Mouse (Mus musculus) layer of hippocampus, postnatal 25 days (tissue): ENCODE measurements around the gene Pemt. TPM values are rescaled to one million over a fixed set of nuclear protein-coding genes. Genes with fewer than 3 reads are reported as not detected.

Experiments used
- DNase-seq, 2 experiments: peaks; one replicate each; pipeline ENCODE4 v3.0.0; 2022; ENCODE audit warnings: mixed read lengths in 2 of 2, low spot score in 1 of 2; ENCODE audit errors: extremely low spot score in 1 of 2
- total RNA-seq, 2 experiments: library from RNA; stranded (reverse); gene quantifications; 2 replicates each; pipeline ENCODE4 v1.2.3; 2021

Gene Pemt
- total RNA-seq, 2 experiments from 2014 or later: 4.0 to 4.7 TPM

DNA sequence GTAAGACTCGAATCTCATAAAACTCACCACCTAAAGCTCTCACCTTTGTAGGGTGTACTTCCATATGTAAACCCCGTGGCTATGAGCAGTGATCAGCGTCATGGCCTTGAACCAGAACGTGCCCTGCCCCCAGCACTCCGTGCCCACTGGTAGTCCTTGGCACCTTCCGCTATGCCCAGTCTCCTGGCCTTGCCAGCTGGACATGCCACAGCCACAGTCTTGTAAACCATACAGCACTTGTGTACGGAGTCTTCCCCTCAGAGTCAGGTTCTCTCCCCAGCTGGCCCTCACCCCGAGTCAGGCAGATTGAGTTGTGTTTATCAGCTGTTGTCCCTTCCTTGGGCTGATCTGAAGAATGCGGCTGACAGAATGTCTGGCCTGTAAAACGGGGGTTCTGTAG, 12.2 kb upstream of the Pemt start:
- no peak for DNase-seq

GRCm38 (mm10) chr11:60057987-60058386, 11.7 kb upstream of the Pemt start:
- no peak for DNase-seq

DNA sequence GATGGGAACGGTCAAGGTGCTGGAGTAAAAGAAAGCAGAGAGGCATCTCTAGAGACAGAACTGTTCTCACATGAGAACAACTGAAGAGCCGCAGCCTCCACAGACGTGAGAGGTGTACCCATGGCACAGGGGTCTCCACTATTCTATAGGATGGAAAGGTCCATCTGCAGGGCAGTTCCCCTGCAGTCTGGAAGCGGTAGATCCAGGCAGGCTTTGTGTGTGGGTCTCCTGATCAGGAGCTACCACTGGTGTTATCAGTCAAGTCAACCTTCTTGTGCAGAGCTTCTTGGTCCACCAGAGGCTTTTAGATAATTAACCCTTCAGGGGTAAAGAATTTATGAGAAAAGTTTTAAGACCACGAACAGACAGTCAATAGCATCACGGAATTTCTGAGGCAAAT, 10.2 kb upstream of the Pemt start:
- no peak for DNase-seq

DNA sequence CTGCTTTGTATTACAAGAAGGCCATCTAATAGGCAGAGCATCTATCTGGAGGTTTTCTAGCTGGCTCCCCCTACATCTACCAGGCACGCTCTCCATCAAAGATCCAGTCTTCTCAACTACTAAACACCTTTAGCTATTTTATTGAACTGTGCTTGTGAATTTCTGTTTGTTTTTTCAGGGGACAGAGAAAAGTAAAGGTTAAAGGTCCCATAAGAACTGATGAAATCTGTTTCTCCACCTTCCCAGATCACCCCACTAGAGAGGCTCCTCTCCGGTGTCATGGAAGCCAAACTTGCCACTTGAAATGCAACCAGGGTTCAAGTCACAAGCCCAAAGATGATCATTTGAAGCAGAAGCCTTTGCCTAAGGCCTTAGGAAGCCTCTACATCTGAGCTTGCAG, 2.6 kb upstream of the Pemt start:
- DNase-seq: no peak

GRCm38 (mm10) chr11:60045676-60046057, 622 bp downstream of the Pemt start:
- DNase-seq: no peak

DNA sequence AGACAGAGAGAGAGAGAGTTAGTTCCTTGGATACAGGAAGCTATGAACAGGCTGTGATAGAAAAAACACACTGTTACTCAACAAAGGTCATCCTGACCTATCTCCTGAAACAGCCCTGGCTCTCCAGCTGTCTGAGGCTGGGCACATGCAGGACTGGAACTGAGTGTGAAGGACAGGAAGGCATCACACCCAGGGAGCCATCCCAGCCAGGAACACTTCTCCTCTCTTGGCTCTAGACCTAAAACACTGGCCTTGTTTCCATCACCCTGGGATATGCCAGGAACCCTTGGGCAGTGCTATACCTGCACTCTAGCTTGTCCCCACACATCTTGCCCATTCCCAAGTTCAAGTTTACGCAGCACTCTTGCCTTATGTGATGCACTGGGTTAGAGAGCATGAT, 1.5 kb downstream of the Pemt start:
- no peak for DNase-seq

DNA sequence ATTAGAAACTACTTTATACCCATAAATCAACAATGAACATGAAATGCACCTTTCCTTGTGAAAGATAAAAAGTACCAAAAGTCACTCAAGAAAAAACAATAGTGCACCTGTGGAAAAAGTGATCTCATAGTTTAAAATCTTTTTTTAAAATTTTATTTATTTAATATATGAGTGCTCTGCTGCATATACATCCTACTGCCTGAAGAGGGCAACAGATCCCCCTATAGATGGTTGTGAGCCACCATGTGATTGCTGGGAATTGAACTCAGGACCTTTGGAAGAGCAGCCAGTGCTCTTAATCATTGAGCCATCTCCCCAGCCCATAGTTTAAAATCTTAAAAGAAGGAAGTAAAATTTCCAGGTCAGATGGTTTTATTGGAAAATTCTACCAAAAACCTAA, 4.0 kb downstream of the Pemt start:
- DNase-seq: no peak

DNA sequence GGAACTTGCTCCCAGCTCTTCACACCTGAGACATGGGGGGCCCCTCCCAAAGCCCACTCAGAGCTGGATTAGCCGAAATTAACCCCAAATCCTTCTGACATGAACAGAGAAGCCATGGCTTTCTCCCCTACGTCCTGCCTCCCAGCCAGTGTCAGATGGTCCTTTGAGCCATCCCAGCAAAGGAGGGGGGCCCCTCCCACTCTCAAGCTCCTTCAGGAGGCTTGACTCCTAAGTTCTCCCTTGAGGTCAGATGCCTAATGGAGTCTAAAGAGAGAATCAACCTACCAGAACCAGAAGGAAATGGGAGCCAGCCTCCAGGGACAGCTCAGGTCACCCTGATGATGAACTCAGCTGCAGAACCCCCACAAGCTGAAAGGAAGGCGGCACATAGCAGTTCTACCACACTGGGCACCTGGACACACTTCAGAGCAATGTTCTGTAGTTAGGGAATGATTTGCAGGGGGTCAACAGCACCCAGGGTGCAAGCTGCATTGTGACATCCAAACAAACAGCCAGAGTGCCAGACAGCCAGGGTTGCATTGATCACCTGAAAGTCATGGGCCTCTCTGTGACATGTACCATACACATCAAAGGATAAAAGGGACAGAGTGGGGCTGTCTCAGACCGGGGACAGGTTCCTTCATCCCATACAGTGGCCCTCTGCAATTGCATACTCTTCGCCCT, 9.6 kb downstream of the Pemt start:
- no peak for DNase-seq

- DNase-seq: no peak
These were observed 11.3 kb downstream of the Pemt start for GRCm38 (mm10) chr11:60034911-60035400.

- DNase-seq: no peak
These were observed 12.0 kb downstream of the Pemt start for GRCm38 (mm10) chr11:60034293-60034692.

DNA sequence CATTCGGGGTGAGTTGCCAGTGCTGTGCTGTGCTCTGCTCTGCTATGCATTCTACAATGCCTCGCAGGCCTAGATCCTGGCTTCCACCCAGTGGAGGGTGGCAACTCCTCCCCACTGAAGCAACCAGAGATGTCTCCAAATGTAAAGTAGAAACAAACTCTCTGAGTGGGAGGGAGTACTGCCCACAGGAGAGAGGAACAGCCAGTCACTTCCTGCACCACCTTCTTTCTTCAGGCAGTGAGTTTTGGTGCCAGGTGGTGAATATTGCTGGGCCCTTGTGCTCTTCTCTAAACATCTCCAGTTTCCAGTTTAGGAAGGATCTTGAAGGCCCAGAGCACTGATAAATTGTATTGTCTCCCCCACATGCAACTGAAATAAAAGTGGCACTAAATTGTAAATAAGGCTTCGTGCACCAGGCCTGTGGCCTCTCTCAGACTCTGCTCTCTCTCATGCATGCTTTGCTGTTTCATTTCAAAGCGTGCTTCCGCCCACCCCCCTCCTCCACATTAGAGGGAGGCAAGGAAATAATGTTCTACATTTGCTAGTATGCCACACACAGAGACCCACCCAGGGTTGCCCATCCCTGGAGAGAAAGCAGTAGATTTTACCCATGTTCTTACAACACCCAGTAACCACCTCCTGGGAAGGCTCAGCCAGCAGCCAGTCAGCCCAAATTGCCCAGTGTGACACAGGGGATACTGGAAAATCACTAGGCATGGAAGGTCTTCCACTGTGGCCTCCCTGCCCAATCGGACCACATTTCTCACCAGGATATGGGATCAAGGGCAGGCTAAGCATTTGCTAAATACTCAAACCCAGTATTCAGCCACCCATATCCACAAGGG, 13.5 kb downstream of the Pemt start:
- no peak for DNase-seq

DNA sequence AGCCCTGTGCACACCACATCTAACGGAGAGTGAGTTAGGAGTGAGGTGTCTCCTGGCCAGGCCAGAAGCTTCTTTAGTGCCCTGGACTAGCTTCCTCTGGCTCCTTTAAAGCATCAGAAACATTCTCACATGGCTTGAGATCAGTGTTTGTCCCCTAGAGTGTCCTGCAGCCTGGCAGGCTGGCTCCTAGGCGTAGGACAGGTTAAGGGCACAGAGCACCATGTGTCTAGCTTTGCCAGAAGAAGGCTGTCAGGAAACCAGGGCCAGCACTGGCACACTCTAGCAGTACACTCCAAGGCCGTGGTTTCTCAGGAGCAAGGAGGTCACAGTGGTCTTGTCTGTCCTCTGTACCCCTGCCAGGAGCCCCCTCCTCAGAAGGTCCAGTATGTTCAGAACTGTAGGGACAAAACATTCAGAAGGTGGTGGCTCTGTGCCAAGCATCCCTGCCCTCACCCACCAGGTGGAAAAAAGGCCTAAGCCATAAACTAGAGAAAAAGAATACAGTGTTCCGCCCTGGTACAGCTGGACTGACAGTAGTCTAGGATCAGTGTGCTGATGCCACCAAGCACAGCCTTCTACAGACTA, 15.4 kb downstream of the Pemt start:
- no peak for DNase-seq

DNA sequence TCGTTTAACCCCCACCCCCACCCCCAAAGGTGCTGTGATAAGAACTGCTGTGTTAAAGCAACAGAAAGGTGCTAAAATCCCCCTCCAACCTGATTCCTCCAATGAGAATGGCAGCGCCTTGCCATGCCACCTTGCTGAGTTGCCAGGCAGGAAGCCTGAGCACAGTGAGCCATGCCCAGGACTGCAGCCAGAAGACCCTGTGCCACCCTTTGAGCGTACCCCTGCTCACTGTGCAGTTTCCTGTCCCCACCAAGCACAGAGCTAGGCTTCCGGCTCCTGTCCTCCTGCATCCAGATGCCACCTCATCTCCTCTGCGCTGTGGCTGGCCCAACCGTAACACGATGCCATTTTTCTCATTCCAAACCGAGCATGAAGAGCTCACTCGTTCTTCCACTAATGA, 16.3 kb downstream of the Pemt start:
- DNase-seq: no peak

DNA sequence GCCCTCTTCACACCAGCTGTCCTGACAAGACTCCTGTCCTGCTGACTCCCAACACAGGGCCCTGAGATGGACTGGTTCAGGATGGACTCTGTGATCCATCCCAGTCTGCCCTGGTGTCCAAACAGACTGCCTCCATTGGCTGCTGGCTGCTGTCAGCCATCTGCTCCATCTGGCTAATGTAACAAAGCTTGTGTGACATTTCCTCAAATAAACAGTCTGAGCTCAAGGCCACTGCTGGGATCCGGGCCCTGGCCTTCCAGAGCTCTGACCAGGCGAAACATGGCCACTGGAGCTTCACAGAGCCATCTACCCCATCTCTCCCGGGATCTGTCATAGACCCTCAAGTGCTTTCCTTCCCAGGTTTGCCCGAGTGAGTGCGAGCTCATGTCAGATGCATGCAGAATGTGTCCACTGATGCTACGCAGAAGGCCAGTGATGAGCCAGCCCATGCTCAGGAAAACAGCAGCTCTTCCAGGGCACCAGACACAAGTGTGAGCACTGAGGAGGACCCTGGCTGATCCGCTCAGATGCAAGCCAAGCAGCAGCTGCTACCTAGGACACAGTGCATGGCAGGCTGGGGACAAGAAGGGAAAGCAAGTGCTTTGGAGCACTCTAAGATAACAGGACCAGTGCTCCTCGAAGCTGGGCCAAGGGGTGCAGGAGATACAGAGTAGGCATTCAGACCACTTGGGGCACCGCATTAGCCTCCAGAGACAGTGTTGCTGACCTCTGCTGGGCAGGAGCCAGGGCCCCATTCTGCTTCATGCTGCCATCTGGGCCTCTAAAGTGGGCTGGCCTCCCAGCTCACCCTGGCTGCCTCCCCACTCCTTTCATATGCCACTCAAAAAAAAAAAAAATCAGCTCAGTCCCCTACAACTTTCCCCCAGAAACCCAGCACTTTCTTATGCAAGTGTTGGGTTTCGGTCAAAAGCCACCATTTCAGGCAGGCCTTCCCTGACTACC, 18.1 kb downstream of the Pemt start:
- DNase-seq: peak in 1 of 2 experiments; percentile 14

DNA sequence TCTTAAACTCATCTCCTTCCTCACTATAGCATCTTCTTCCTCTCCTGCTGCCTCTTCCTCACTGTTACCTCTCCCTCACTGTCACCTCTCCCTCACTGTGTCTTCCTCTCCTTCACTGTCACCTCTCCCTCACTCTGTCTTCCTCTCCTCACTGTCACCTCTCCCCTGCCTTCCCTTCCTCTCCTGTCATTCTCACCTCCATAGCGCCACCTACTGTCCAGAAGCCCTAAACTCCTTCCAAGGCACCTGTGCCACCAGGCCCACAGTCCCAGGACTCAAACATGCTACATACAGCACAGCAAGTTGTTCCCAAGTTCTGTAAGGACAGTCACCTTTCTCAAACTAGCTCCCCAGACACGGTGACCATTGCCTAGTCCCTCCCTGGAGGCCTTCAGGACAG, 19.0 kb downstream of the Pemt start:
- peak; percentile 71 to 96 for DNase-seq

GRCm38 (mm10) chr11:60026166-60026565, 20.1 kb downstream of the Pemt start:
- DNase-seq: no peak

GRCm38 (mm10) chr11:60021201-60021600, 25.1 kb downstream of the Pemt start:
- DNase-seq: no peak

DNA sequence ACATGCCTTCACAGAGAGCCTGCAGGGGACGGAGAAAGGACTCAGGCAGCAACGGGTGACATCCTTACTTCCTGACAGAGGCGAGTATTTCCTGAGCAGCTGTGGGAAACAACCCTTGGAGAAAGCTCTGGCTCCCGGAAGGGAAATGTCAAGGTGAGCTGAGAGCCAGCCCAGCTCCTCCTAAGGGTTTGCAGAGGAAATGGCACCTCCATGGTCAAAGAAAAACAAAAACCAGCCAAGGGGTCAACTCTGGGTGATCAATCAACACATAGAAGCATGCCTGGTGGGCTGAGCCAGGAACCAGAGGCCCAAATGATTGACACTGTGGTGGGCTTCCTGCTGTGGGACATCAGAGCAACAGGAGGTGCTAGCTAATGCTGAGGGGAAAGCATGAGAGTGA, 29.6 kb downstream of the Pemt start:
- no peak for DNase-seq

- DNase-seq: no peak
These were observed 34.8 kb downstream of the Pemt start for GRCm38 (mm10) chr11:60011516-60011915.

DNA sequence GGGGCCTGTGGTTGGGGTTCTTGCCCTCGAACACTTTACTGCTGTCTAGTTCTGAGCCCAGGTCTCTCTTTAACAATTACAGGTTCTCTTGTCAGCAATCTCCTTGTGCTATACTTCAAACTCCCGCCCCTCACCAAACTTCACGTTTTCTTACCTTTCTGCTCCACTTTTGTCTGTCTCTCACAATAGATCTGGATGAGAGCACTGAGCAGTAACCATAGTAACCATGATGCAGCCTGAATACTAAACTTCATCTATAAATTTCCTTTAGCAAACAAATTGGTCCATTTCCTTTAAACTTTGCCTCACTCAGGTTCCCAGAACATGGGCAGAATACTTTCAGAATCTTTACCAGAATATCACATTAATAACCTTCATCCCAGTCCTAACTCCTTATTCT, 36.8 kb downstream of the Pemt start:
- no peak for DNase-seq
